Mouse (Mus musculus) limb, embryonic 11.5 days (tissue): ENCODE results near the gene Immp1l. TPM values are rescaled to one million over a fixed set of nuclear protein-coding genes. Genes with fewer than 3 reads are reported as not detected.

Source experiments
- ATAC-seq: fragments of 200-750 bp; cut with Nextera tagmentation; 2 replicates; pipeline ENCODE4 v1.8.0; 2017; ENCODE audit warnings: low read depth; ENCODE audit not compliant: insufficient number of reproducible peaks, low FRiP score, low TSS enrichment
- DNase-seq: peaks from one replicate; pipeline ENCODE4 v3.0.0-alpha.2; 2015; ENCODE audit warnings: low spot score
- H3K27ac ChIP-seq: fragments of 300-500 bp; sonication (generic); replicated peaks from 2 replicates; pipeline ENCODE4 v1.5.1; 2014; ENCODE audit warnings: low read depth, mild to moderate bottlenecking, low read length
- H3K27me3 ChIP-seq: fragments of 300-500 bp; sonication (generic); 2 replicates; pipeline ENCODE4 v1.6.1; 2014; ENCODE audit warnings: mild to moderate bottlenecking, low read length, mixed read lengths; ENCODE audit not compliant: control insufficient read depth, insufficient read depth
- H3K36me3 ChIP-seq: fragments of 300-500 bp; sonication (generic); 2 replicates; pipeline ENCODE4 v1.6.1; 2014; ENCODE audit warnings: mild to moderate bottlenecking, low read length, moderate library complexity, mixed read lengths; ENCODE audit not compliant: control insufficient read depth, insufficient read depth
- H3K4me1 ChIP-seq: fragments of 300-500 bp; sonication (generic); 2 replicates; pipeline ENCODE4 v1.6.1; 2014; ENCODE audit warnings: low read length, mixed read lengths; ENCODE audit not compliant: control insufficient read depth, insufficient read depth
- H3K4me2 ChIP-seq: fragments of 300-500 bp; sonication (generic); 2 replicates; pipeline ENCODE4 v1.6.1; 2014; ENCODE audit warnings: low read depth, mild to moderate bottlenecking, moderate library complexity; ENCODE audit not compliant: severe bottlenecking
- H3K4me3 ChIP-seq: fragments of 300-500 bp; sonication (generic); 2 replicates; pipeline ENCODE4 v1.5.1; 2014; ENCODE audit warnings: low read depth, low read length
- H3K9ac ChIP-seq: fragments of 300-500 bp; sonication (generic); 2 replicates; pipeline ENCODE4 v1.6.1; 2014; ENCODE audit warnings: mild to moderate bottlenecking, low read length
- H3K9me3 ChIP-seq: fragments of 300-500 bp; sonication (generic); 2 replicates; pipeline ENCODE4 v1.6.1; 2016; ENCODE audit warnings: low read length; ENCODE audit not compliant: control insufficient read depth
- WGBS: fragments of 180-500 bp; shearing (Covaris S2); extraction: QIAGEN DNeasy Blood & Tissue Kit; methylation state at CpG from one replicate; pipeline ENCODE4 v1.1.7; 2014; 5-methylcytosine and 5-hydroxymethylcytosine counted together
- microRNA-seq: library from miRNA; unstranded; fragments of <30 nt; microRNA quantifications from one replicate; pipeline ENCODE4, GENCODE M21; 2016
- polyA plus RNA-seq: library from polyadenylated mRNA; unstranded; fragments of >200 nt; fragmentation: Nextera tagmentation; extraction: Ambion mirVana; gene quantifications from 2 replicates; pipeline ENCODE4 v1.2.1, GENCODE M21; 2014

The Immp1l gene
- polyA plus RNA-seq, 1 experiment from 2014 or later: 142 TPM

GRCm38 (mm10) chr2:105987131-105987530 is 82.7 kb downstream of the Immp1l start:
- 6% methylated on average over 1 of the region's 1 CpGs for WGBS
- Histone ChIP-seq H3K9me3 (no peaks in the 10 kb centered on the region), H3K27ac (no peak overlapping the region), H3K4me2 (no peak overlapping the region), H3K27me3 (no peaks in the 10 kb centered on the region), H3K4me1 (no peaks in the 10 kb centered on the region), H3K4me3 (no peak overlapping the region), H3K9ac (no peak overlapping the region), H3K36me3 (no peaks in the 10 kb centered on the region)
- ATAC-seq (no peak), DNase-seq (no peak)

- H3K36me3 ChIP-seq: no peaks in the 10 kb centered on the region
- 23% methylated on average over 2 of the region's 2 CpGs for WGBS
- H3K27ac ChIP-seq: no peak overlapping the region
- H3K4me1 ChIP-seq: no peaks in the 10 kb centered on the region
- no peaks in the 10 kb centered on the region for H3K27me3 ChIP-seq
- no peak overlapping the region for H3K4me2 ChIP-seq
- H3K9me3 ChIP-seq: no peaks in the 10 kb centered on the region
- no peak overlapping the region for H3K4me3 ChIP-seq
- no peak for ATAC-seq
- DNase-seq: no peak
- no peak overlapping the region for H3K9ac ChIP-seq
Measured at GRCm38 (mm10) chr2:105987999-105988398, 83.6 kb downstream of the Immp1l start.

GRCm38 (mm10) chr2:106002835-106003739 is 98.6 kb downstream of the Immp1l start, which contains the start of gene Dnajc24:
Gene Dnajc24 (minus strand): TSS chr2:106003549.
- Histone ChIP-seq H3K36me3 (no peaks in the 10 kb centered on the region), H3K27ac (no peak within 1 kb of the TSS), H3K9me3 (no peaks in the 10 kb centered on the region), H3K4me1 (no peaks in the 10 kb centered on the region), H3K4me2 (peak within 1 kb of the TSS; percentile 55), H3K4me3 (peak within 1 kb of the TSS; percentile 63), H3K9ac (peak within 1 kb of the TSS; percentile 77), H3K27me3 (no peaks in the 10 kb centered on the region)
- WGBS: 2% methylated on average over 44 of the region's 44 CpGs
- peak; percentile 95 for DNase-seq
- ATAC-seq: peak; percentile 95

GRCm38 (mm10) chr2:106008415-106008814 is 104.0 kb downstream of the Immp1l start:
- Histone ChIP-seq H3K4me2 (no peak overlapping the region), H3K27ac (no peak overlapping the region), H3K4me3 (no peak overlapping the region), H3K27me3 (no peaks in the 10 kb centered on the region), H3K36me3 (no peaks in the 10 kb centered on the region), H3K9me3 (no peaks in the 10 kb centered on the region), H3K9ac (no peak overlapping the region), H3K4me1 (no peaks in the 10 kb centered on the region)
- DNase-seq (no peak), ATAC-seq (no peak)
- 78% methylated on average over 2 of the region's 2 CpGs for WGBS

Small RNA genes within 50 kb of the gene (microRNA-seq; reads per million reads assigned to microRNA genes)
- gene Gm22002: not detected

Other genes starting within 250 kb of the Immp1l start
- gene Pax6, start 235.7 kb upstream of the Immp1l start, polyA plus RNA-seq: 0.11 and 0.23 TPM in 2 replicates
- 43.5 and 48.4 TPM in 2 replicates for gene Elp4, start 74 bp upstream of the Immp1l start, polyA plus RNA-seq
- 41.0 and 41.2 TPM in 2 replicates for gene Dnajc24, start 98.9 kb downstream of the Immp1l start, polyA plus RNA-seq